Mouse (Mus musculus): Measurements from ENCODE around the gene Gm4756. TPM values are rescaled to one million over a fixed set of nuclear protein-coding genes. Genes with fewer than 3 reads are reported as not detected.

The Gm4756 gene
- polyA plus RNA-seq, 1 experiment from 2014 or later = not detected

Other genes with a start within 250 kb of the Gm4756 start
- gene Rtn1, start 240.6 kb downstream of the Gm4756 start, polyA plus RNA-seq (2015; fragmentation: Nextera tagmentation; extraction: Ambion mirVana) = 0.75 and 1.3 TPM in 2 replicates
- 1.3 and 1.7 TPM in 2 replicates for gene Lrrc9, start 207.8 kb downstream of the Gm4756 start, polyA plus RNA-seq (2015; fragmentation: Nextera tagmentation; extraction: Ambion mirVana)
- gene Pcnx4, start 113.3 kb downstream of the Gm4756 start, polyA plus RNA-seq (2015; fragmentation: Nextera tagmentation; extraction: Ambion mirVana) = 7.5 and 8.4 TPM in 2 replicates
- gene Dhrs7, start 15.2 kb upstream of the Gm4756 start, polyA plus RNA-seq (2015; fragmentation: Nextera tagmentation; extraction: Ambion mirVana) = 28.8 and 30.5 TPM in 2 replicates
- 43.6 and 50.2 TPM in 2 replicates for gene Ppm1a, start 107.8 kb upstream of the Gm4756 start, polyA plus RNA-seq (2015; fragmentation: Nextera tagmentation; extraction: Ambion mirVana)

All from thymus, postnatal 0 days (tissue).